Mouse (Mus musculus): ENCODE data around the gene Nab2.

- TF ChIP-seq CTCF (conservative IDR thresholded peaks at IDR 0.05; ENCODE audit: insufficient read depth, insufficient read length, low read depth, low read length) (no peak), POLR2A (IDR thresholded peaks at IDR 0.05; ENCODE audit: low read depth, low read length) (no peak)
These were observed 15.3 kb downstream of the Nab2 start for GRCm38 (mm10) chr10:127652906-127653638.
